Mouse (Mus musculus): Measurements from ENCODE around the gene Fyb2. TPM values are rescaled to one million over a fixed set of nuclear protein-coding genes. Genes with fewer than 3 reads are reported as not detected.

The Fyb2 gene
- total and polyA plus RNA-seq, 3 experiments = 0.08 to 0.10 TPM; not detected in 1

DNA sequence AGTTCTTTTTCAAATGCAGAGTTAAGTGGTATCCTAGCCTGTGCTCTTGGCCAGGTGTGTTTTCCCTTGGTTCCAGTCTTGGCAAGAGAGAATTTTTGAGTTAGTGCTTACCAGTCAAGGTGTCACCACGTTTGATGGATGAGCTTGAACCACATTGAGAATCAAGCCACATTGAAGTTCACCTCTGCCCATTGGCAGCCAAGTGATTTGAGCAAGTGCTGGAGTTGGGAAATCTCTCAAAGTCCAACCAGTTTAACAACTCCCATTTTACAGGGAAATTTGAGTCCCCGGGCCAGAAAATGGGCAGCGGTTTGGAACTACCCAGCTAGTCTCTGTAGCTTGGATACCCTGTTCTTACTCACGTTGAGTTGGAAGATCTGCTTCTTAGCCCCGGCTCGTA is 4.8 kb downstream of the Fyb2 start:
- TF ChIP-seq TBP (IDR thresholded peaks at IDR 0.05; ENCODE audit: low read depth, low read length) (no peak), MAFK (IDR thresholded peaks at IDR 0.05; ENCODE audit: borderline replicate concordance, low read depth, low read length) (no peak), HCFC1 (IDR thresholded peaks at IDR 0.05; ENCODE audit: low read depth, low read length) (no peak), CHD1 (IDR thresholded peaks at IDR 0.05; ENCODE audit: low read depth, low read length) (no peak), ELF1 (IDR thresholded peaks at IDR 0.05; ENCODE audit: low read depth, low read length) (no peak), ZKSCAN1 (IDR thresholded peaks at IDR 0.05; ENCODE audit: low read depth, low read length) (no peak), ZMIZ1 (IDR thresholded peaks at IDR 0.05; ENCODE audit: low read depth, low read length) (no peak), MAX (IDR thresholded peaks at IDR 0.05; ENCODE audit: low read length) (no peak), E2F4 (IDR thresholded peaks at IDR 0.05; ENCODE audit: borderline replicate concordance, low read depth, low read length) (no peak), MEF2A (IDR thresholded peaks at IDR 0.05; ENCODE audit: extremely low read depth, insufficient replicate concordance, low read depth, low read length, poor library complexity, severe bottlenecking) (no peak)
- Histone ChIP-seq H3K27ac (ENCODE audit: control insufficient read depth, low read depth, low read length) (no peak overlapping the region), H3K9me3 (replicated peaks; ENCODE audit: insufficient read depth, low read length) (no peaks in the 10 kb centered on the region), H3K36me3 (ENCODE audit: control insufficient read depth in 1 of 2, insufficient read depth in 2 of 2, low read length in 2 of 2) (no peaks in the 10 kb centered on the region), H3K4me3 (ENCODE audit: control insufficient read depth in 1 of 2, insufficient read depth in 1 of 2, low read depth in 2 of 2, low read length in 2 of 2) (no peak overlapping the region), H3K9ac (ENCODE audit: control insufficient read depth, low read depth, low read length, poor library complexity, severe bottlenecking) (no peak overlapping the region), H3K79me2 (ENCODE audit: control insufficient read depth, insufficient read depth, low read length, poor library complexity) (no peaks in the 10 kb centered on the region), H3K27me3 (ENCODE audit: control insufficient read depth in 1 of 2, insufficient read depth in 2 of 2, low read length in 2 of 2) (no peaks in the 10 kb centered on the region), H3K4me1 (ENCODE audit: control insufficient read depth in 1 of 2, insufficient read depth in 2 of 2, low read length in 2 of 2) (no peaks in the 10 kb centered on the region)
- no peak for DNase-seq (ENCODE audit: low read depth, low spot score)

DNA sequence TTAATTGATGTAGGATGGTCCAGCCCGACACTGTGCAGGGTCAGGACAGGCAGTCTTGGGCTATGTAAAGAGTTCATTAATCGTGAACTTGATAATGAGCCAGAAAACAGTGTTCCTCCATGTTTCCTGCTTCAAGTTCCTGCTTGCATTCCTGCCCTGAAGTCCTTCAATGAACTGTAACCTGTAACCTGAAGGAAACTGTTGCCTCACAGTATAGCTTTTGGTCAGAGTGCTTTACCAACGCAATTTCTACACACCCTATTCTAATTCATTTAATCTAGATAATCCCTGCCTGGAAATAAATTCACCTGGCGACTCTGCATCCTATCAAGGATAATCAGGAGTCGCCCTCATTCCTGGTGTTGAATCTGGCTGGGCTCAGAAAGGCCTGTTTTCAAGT is 12.1 kb downstream of the Fyb2 start:
- no peak overlapping the region for H3K27ac ChIP-seq (ENCODE audit: control insufficient read depth, low read depth, low read length)
- DNase-seq (ENCODE audit: low read depth, low spot score) = no peak
- no peaks in the 10 kb centered on the region for H3K27me3 ChIP-seq (ENCODE audit: control insufficient read depth in 1 of 2, insufficient read depth in 2 of 2, low read length in 2 of 2)
- no peaks in the 10 kb centered on the region for H3K36me3 ChIP-seq (ENCODE audit: control insufficient read depth in 1 of 2, insufficient read depth in 2 of 2, low read length in 2 of 2)
- no peak overlapping the region for H3K9ac ChIP-seq (ENCODE audit: control insufficient read depth, low read depth, low read length, poor library complexity, severe bottlenecking)
- H3K4me1 ChIP-seq (ENCODE audit: control insufficient read depth in 1 of 2, insufficient read depth in 2 of 2, low read length in 2 of 2) = no peaks in the 10 kb centered on the region
- H3K4me3 ChIP-seq (ENCODE audit: control insufficient read depth in 1 of 2, insufficient read depth in 1 of 2, low read depth in 2 of 2, low read length in 2 of 2) = no peak overlapping the region
- H3K9me3 ChIP-seq (replicated peaks; ENCODE audit: insufficient read depth, low read length) = no peaks in the 10 kb centered on the region
- H3K79me2 ChIP-seq (ENCODE audit: control insufficient read depth, insufficient read depth, low read length, poor library complexity) = no peaks in the 10 kb centered on the region
- TF ChIP-seq NRF1 (IDR thresholded peaks at IDR 0.05; ENCODE audit: insufficient read depth, low read depth, low read length, poor library complexity, severe bottlenecking) (no peak), POLR2A (IDR thresholded peaks at IDR 0.05; ENCODE audit: control insufficient read depth in 1 of 2, insufficient read depth in 1 of 2, low read depth in 1 of 2, low read length in 2 of 2, poor library complexity in 1 of 2) (no peak), ZNF384 (IDR thresholded peaks at IDR 0.05; ENCODE audit: low read depth, low read length) (no peak), BHLHE40 (IDR thresholded peaks at IDR 0.05; ENCODE audit: borderline replicate concordance, low read depth, low read length) (no peak), NELFE (IDR thresholded peaks at IDR 0.05; ENCODE audit: low read depth, low read length) (no peak), RCOR1 (IDR thresholded peaks at IDR 0.05; ENCODE audit: low read depth, low read length) (no peak), SIN3A (IDR thresholded peaks at IDR 0.05; ENCODE audit: low read length) (no peak), ZKSCAN1 (IDR thresholded peaks at IDR 0.05; ENCODE audit: low read depth, low read length) (no peak), TCF12 (IDR thresholded peaks at IDR 0.05; ENCODE audit: low read depth, low read length) (no peak), KAT2A (conservative IDR thresholded peaks at IDR 0.05; ENCODE audit: low read depth, low read length) (no peak), MAX (IDR thresholded peaks at IDR 0.05; ENCODE audit: low read length) (no peak), JUND (IDR thresholded peaks at IDR 0.05; ENCODE audit: low read depth, low read length) (no peak), ELF1 (IDR thresholded peaks at IDR 0.05; ENCODE audit: low read depth, low read length) (no peak), CHD2 (IDR thresholded peaks at IDR 0.05; ENCODE audit: low read length) (no peak), SMC3 (IDR thresholded peaks at IDR 0.05; ENCODE audit: low read depth, low read length) (no peak), RAD21 (IDR thresholded peaks at IDR 0.05; ENCODE audit: low read depth, low read length) (no peak), MAFK (IDR thresholded peaks at IDR 0.05; ENCODE audit: borderline replicate concordance, low read depth, low read length) (no peak), ETS1 (IDR thresholded peaks at IDR 0.05; ENCODE audit: low read depth, low read length) (no peak)
